Mouse (Mus musculus): ENCODE data around the gene Epb41l1.

- TF ChIP-seq POLR2A (IDR thresholded peaks at IDR 0.05; ENCODE audit: borderline replicate concordance, extremely low read depth, insufficient read depth, insufficient read length, poor library complexity, severe bottlenecking) (no peak), CTCF (IDR thresholded peaks at IDR 0.05; ENCODE audit: borderline replicate concordance, extremely low read depth, insufficient read depth, insufficient read length) (no peak)
Measured at GRCm38 (mm10) chr2:156589481-156589880, 168.8 kb downstream of the Epb41l1 start.

Measured in brain, embryonic 14.5 days (tissue).